Mouse (Mus musculus) bone marrow, adult 2 months (tissue): ENCODE data around the gene Ncoa6.

ENCODE experiments used
- CTCF ChIP-seq: fragments of 200-500 bp; IDR thresholded peaks from 2 replicates; pipeline ENCODE4 v1.5.1; 2011; ENCODE audit warnings: low read length, control low read depth; ENCODE audit not compliant: control insufficient read depth, insufficient read depth
- POLR2A ChIP-seq: fragments of 200-500 bp; IDR thresholded peaks from 2 replicates; pipeline ENCODE4 v1.6.1; 2011; ENCODE audit warnings: low read depth, mild to moderate bottlenecking, control low read depth, low read length, borderline replicate concordance; ENCODE audit not compliant: control insufficient read depth

DNA sequence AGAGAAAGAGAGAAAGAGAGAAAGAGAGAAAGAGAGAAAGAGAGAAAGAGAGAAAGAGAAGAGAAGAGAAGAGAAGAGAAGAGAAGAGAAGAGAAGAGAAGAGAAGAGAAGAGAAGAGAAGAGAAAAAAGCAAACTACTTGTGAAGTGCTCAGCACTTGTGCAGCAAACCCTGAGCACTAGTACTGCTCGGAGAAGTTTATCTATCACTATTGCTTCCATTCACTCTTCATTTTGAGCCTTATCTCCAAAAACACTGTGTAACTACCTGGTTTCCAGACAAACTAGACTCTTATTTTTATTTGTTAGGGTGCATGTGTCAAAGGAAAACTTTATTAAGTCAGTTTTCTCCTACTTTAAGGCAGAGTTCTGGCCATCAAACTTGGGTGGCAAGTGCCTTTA, 6.8 kb downstream of the Ncoa6 start:
- TF ChIP-seq CTCF (no peak), POLR2A (no peak)
